Mouse (Mus musculus) right cerebral cortex, postnatal 10 days (tissue): ENCODE data around the gene Vmn1r89.
A peak's percentile ranks its signal among the peaks of the same experiment; 100 is the strongest.

Experiments
- DNase-seq, 2 experiments: peaks; one replicate each; pipeline ENCODE4 v3.0.0; 2021; ENCODE audit warnings: low spot score in 2 of 2

Vmn1r89 gene

DNA sequence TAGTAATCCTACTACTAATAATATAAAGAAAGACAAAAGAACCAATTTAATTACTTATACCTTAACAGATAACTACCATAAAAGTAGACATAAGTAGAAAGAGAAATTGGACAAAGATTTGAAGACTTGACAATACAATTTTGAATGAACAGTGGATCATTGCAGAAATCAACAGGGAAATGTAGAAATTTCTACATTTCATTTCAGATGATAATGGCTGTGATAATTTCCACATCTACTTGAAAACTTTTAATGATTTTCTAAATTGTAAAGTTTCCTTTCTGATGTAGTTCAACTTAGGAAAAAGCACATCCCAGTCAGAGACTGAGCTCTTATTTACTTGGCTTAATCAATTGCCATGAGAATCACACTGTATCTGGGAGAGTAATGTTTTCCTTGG lies at the start of gene Vmn1r89:
Gene Vmn1r89, plus strand, starts transcription at position 301 of the 400 bp plus-strand sequence.
- no peak for DNase-seq

GRCm38 (mm10) chr7:13260746-13261700 lies 48.2 kb downstream of the Vmn1r89 start:
- peak; percentile 55 to 56 for DNase-seq

DNA sequence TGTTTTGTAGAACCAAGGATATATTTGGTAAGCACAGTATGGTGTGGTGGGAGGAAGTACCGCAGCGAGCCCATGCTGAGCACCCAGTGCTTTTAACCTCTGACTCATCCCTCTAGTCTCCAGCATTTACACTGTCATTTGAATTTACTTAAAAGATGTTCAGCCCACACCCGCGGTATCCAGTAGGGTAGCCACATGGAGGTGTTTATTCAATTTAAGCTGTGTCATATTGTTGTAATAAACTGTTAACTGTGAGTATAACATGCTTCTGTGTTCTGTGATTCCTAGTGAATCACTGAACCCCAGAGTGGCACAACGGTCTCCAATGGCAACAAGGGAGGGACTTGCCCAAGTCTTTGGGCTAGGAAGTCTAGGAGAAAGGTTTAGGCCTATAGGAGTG lies 51.0 kb downstream of the Vmn1r89 start:
- DNase-seq: no peak

DNA sequence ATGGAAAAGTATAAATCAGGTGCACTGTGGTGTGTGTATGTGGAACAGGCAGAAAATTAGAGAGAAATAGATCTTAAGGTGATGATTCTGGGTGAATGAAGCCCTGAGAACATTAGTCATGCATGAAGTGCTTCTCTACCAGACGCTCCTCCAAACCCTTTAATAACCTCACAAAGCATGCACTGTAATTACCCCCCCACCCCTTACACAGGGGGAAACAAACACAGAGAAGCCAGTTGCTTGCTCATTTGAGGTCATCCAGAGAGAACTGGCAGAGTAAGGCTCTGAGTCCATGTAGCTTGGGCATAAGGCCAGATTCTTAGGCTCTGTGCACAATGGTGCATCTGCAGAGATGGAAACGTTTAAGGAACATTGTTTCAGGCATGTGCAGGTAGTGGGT lies 51.6 kb downstream of the Vmn1r89 start:
- no peak for DNase-seq

GRCm38 (mm10) chr7:13268749-13269260 lies 56.0 kb downstream of the Vmn1r89 start:
- DNase-seq: no peak

DNA sequence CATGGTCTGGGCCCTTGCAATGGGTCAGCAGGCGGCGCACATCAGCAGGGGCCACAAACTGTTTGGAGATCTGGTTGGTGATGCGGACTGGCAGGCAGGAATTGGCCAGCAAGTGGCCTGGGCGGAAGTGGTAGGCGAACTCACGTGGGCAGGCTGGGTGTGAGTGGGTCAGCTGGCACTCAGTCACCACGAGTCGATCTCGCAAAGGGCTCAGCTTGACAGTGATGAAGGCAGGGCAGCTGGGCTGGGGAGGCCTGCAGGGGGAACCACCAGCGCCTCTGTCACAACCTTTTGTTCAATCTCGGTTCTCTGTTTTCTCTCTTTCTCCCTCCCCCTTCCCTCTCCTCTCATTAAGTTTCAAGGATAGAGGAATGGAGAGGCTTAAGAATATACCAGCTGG lies 56.6 kb downstream of the Vmn1r89 start:
- DNase-seq: no peak
